Mouse (Mus musculus) heart, embryonic 13.5 days (tissue): ENCODE measurements at regions not wholly inside any gene's neighbourhood (a gene's known extent, or its start where the extent isn't known, plus 50 kb on each side); places are given as distances from the start of the nearest gene placed in this dataset.

ENCODE experiments used
- ATAC-seq: fragments of 200-750 bp; cut with Nextera tagmentation; 2 replicates; pipeline ENCODE4 v1.8.0; 2017; ENCODE audit warnings: moderate TSS enrichment; ENCODE audit not compliant: insufficient number of reproducible peaks, low FRiP score, low TSS enrichment; ENCODE audit errors: extremely low read depth
- H3K27ac ChIP-seq: fragments of 300-500 bp; sonication (generic); replicated peaks from 2 replicates; pipeline ENCODE4 v1.5.1; 2015; ENCODE audit warnings: moderate library complexity, mild to moderate bottlenecking, inconsistent platforms
- H3K27me3 ChIP-seq: fragments of 300-500 bp; sonication (generic); replicated peaks from 2 replicates; pipeline ENCODE4 v1.6.1; 2015; ENCODE audit warnings: mild to moderate bottlenecking, inconsistent platforms
- H3K36me3 ChIP-seq: fragments of 300-500 bp; sonication (generic); 2 replicates; pipeline ENCODE4 v1.6.1; 2015; ENCODE audit warnings: mild to moderate bottlenecking, inconsistent platforms
- H3K4me1 ChIP-seq: fragments of 300-500 bp; sonication (generic); 2 replicates; pipeline ENCODE4 v1.6.1; 2015; ENCODE audit warnings: inconsistent platforms
- H3K4me2 ChIP-seq: fragments of 300-500 bp; sonication (generic); 2 replicates; pipeline ENCODE4 v1.6.1; 2015; ENCODE audit warnings: inconsistent platforms, mild to moderate bottlenecking, moderate library complexity
- H3K4me3 ChIP-seq: fragments of 300-500 bp; sonication (generic); 2 replicates; pipeline ENCODE4 v1.5.1; 2015; ENCODE audit warnings: moderate library complexity, mild to moderate bottlenecking, inconsistent platforms
- H3K9ac ChIP-seq: fragments of 300-500 bp; sonication (generic); 2 replicates; pipeline ENCODE4 v1.6.1; 2015; ENCODE audit warnings: inconsistent platforms, mild to moderate bottlenecking, moderate library complexity
- H3K9me3 ChIP-seq: fragments of 300-500 bp; sonication (generic); 2 replicates; pipeline ENCODE4 v1.6.1; 2016; ENCODE audit warnings: inconsistent platforms
- WGBS: fragments of 180-500 bp; shearing (Covaris S2); methylation state at CpG from one replicate; pipeline ENCODE4 v1.1.7; 2015; ENCODE audit warnings: mixed read lengths; 5-methylcytosine and 5-hydroxymethylcytosine counted together

GRCm38 (mm10) chrX:37753474-37753873 lies 51.2 kb upstream of the Rhox5 start:
- H3K4me1 ChIP-seq = no peaks in the 10 kb centered on the region
- H3K4me2 ChIP-seq = no peak overlapping the region
- H3K9ac ChIP-seq = no peak overlapping the region
- no peak overlapping the region for H3K4me3 ChIP-seq
- H3K36me3 ChIP-seq = no peaks in the 10 kb centered on the region
- no peak for ATAC-seq
- H3K9me3 ChIP-seq = no peaks in the 10 kb centered on the region
- WGBS = 27% methylated on average over 5 of the region's 5 CpGs
- no peaks in the 10 kb centered on the region for H3K27me3 ChIP-seq
- H3K27ac ChIP-seq = peak overlapping the region; percentile 42; the same call in 1 of the 2 replicates

GRCm38 (mm10) chrX:37754385-37754784 lies 50.3 kb upstream of the Rhox5 start:
- Histone ChIP-seq H3K4me3 (no peak overlapping the region), H3K27me3 (no peaks in the 10 kb centered on the region), H3K36me3 (no peaks in the 10 kb centered on the region), H3K9ac (no peak overlapping the region), H3K9me3 (no peaks in the 10 kb centered on the region), H3K4me2 (no peak overlapping the region), H3K27ac (no peak overlapping the region), H3K4me1 (no peaks in the 10 kb centered on the region)
- WGBS = 63% methylated on average over 8 of the region's 8 CpGs
- no peak for ATAC-seq
